Mouse (Mus musculus) layer of hippocampus, postnatal 36 days (tissue): ENCODE measurements at regions not wholly inside any gene's neighbourhood (a gene's known extent, or its start where the extent isn't known, plus 50 kb on each side); places are given as distances from the start of the nearest gene placed in this dataset.
"Not testable (repeated sequence)": the region's sequence is repeated elsewhere in the genome, so short reads cannot be mapped to it uniquely, and the experiment has no call there.

ENCODE experiments used
- DNase-seq, 2 experiments: peaks; one replicate each; pipeline ENCODE4 v3.0.0; 2022

- DNase-seq: no peak
Measured at GRCm38 (mm10) chr12:45594689-45595088, 520.2 kb upstream of the Stxbp6 start.

- DNase-seq: no peak
Measured at GRCm38 (mm10) chr12:45590191-45590590, 515.7 kb upstream of the Stxbp6 start.

- DNase-seq: no peak
Measured at GRCm38 (mm10) chr12:45585763-45586162, 511.3 kb upstream of the Stxbp6 start.

- DNase-seq: no peak
Measured at GRCm38 (mm10) chr12:45563325-45564030, 489.0 kb upstream of the Stxbp6 start.

GRCm38 (mm10) chr12:45562637-45563220 is 488.2 kb upstream of the Stxbp6 start:
- DNase-seq: no peak

GRCm38 (mm10) chr12:45561889-45562288 is 487.4 kb upstream of the Stxbp6 start:
- no peak for DNase-seq

- DNase-seq: no peak
Measured at GRCm38 (mm10) chr12:45561362-45561761, 486.9 kb upstream of the Stxbp6 start.

- DNase-seq: not testable (repeated sequence)
Measured at GRCm38 (mm10) chr12:45549906-45550305, 475.4 kb upstream of the Stxbp6 start.

- no peak for DNase-seq
Measured at GRCm38 (mm10) chr12:45519554-45519953, 445.0 kb upstream of the Stxbp6 start.

- DNase-seq: no peak
Measured at GRCm38 (mm10) chr12:45514459-45514858, 439.9 kb upstream of the Stxbp6 start.

GRCm38 (mm10) chr12:45507400-45507982 is 433.0 kb upstream of the Stxbp6 start:
- no peak for DNase-seq

- no peak for DNase-seq
Measured at GRCm38 (mm10) chr12:45499834-45500233, 425.3 kb upstream of the Stxbp6 start.

- DNase-seq: no peak
Measured at GRCm38 (mm10) chr12:45498230-45498629, 423.7 kb upstream of the Stxbp6 start.

- no peak for DNase-seq
Measured at GRCm38 (mm10) chr12:45489029-45489428, 414.5 kb upstream of the Stxbp6 start.

GRCm38 (mm10) chr12:45476881-45477280 is 402.4 kb upstream of the Stxbp6 start:
- no peak for DNase-seq

- no peak for DNase-seq
Measured at GRCm38 (mm10) chr12:45468093-45468492, 393.6 kb upstream of the Stxbp6 start.

- DNase-seq: peak; percentile 50 to 54
Measured at GRCm38 (mm10) chr12:45467058-45467457, 392.5 kb upstream of the Stxbp6 start.

GRCm38 (mm10) chr12:45466066-45466465 is 391.6 kb upstream of the Stxbp6 start:
- peak; percentile 49 to 56 for DNase-seq

GRCm38 (mm10) chr12:45464952-45465351 is 390.4 kb upstream of the Stxbp6 start:
- DNase-seq: no peak

GRCm38 (mm10) chr12:45458746-45459145 is 384.2 kb upstream of the Stxbp6 start:
- DNase-seq: not testable (repeated sequence)

GRCm38 (mm10) chr12:45443512-45444190 is 369.1 kb upstream of the Stxbp6 start:
- no peak for DNase-seq

GRCm38 (mm10) chr12:45442474-45442873 is 368.0 kb upstream of the Stxbp6 start:
- no peak for DNase-seq

- DNase-seq: no peak
Measured at GRCm38 (mm10) chr12:45439745-45440144, 365.2 kb upstream of the Stxbp6 start.
